Mouse (Mus musculus) intestine, postnatal 0 days (tissue): Measurements from ENCODE around the gene Gm20708. TPM values are rescaled to one million over a fixed set of nuclear protein-coding genes. Genes with fewer than 3 reads are reported as not detected.
A peak's percentile ranks its signal among the peaks of the same experiment; 100 is the strongest.
"Not testable (repeated sequence)": the region's sequence is repeated elsewhere in the genome, so short reads cannot be mapped to it uniquely, and the experiment has no call there.

ENCODE experiments used
- ATAC-seq: fragments of 200-750 bp; cut with Nextera tagmentation; 2 replicates; pipeline ENCODE4 v1.8.0; 2017; ENCODE audit warnings: mild to moderate bottlenecking, moderate TSS enrichment, moderate library complexity
- H3K27ac ChIP-seq: fragments of 300-500 bp; sonication (generic); 2 replicates; pipeline ENCODE4 v1.5.1; 2014; ENCODE audit warnings: mild to moderate bottlenecking, low read depth, low read length, moderate library complexity
- H3K27me3 ChIP-seq: fragments of 300-500 bp; sonication (generic); replicated peaks from 2 replicates; pipeline ENCODE4 v1.6.1; 2014; ENCODE audit warnings: low read length, mixed read lengths; ENCODE audit not compliant: control insufficient read depth, insufficient read depth
- H3K36me3 ChIP-seq: fragments of 300-500 bp; sonication (generic); 2 replicates; pipeline ENCODE4 v1.6.1; 2014; ENCODE audit warnings: mild to moderate bottlenecking, moderate library complexity; ENCODE audit not compliant: control insufficient read depth, insufficient read depth
- H3K4me1 ChIP-seq: fragments of 300-500 bp; sonication (generic); replicated peaks from 2 replicates; pipeline ENCODE4 v1.6.1; 2014; ENCODE audit warnings: antibody characterized with exemption, low read length, mixed read lengths; ENCODE audit not compliant: control insufficient read depth, insufficient read depth
- H3K4me2 ChIP-seq: fragments of 300-500 bp; sonication (generic); replicated peaks from 2 replicates; pipeline ENCODE4 v1.6.1; 2014; ENCODE audit warnings: low read depth, mild to moderate bottlenecking, moderate library complexity
- H3K4me3 ChIP-seq: fragments of 300-500 bp; sonication (generic); 2 replicates; pipeline ENCODE4 v1.5.1; 2014; ENCODE audit warnings: low read depth, low read length
- H3K9ac ChIP-seq: fragments of 300-500 bp; sonication (generic); 2 replicates; pipeline ENCODE4 v1.6.1; 2014; ENCODE audit warnings: mild to moderate bottlenecking, low read depth, low read length
- H3K9me3 ChIP-seq: fragments of 300-500 bp; sonication (generic); 2 replicates; pipeline ENCODE4 v1.6.1; 2016; ENCODE audit warnings: mixed run types; ENCODE audit not compliant: control insufficient read depth
- CTCF ChIP-seq: sonication (generic); IDR thresholded peaks from 2 replicates; pipeline ENCODE4 v1.5.1; 2016; ENCODE audit warnings: low read depth, mild to moderate bottlenecking, control low read depth, antibody characterized with exemption, moderate library complexity
- WGBS: fragments of 180-500 bp; shearing (Covaris S2); extraction: QIAGEN DNeasy Blood & Tissue Kit; methylation state at CpG from one replicate; pipeline ENCODE4 v1.1.7; 2014; 5-methylcytosine and 5-hydroxymethylcytosine counted together
- polyA plus RNA-seq: library from polyadenylated mRNA; unstranded; fragments of >200 nt; fragmentation: Nextera tagmentation; extraction: Ambion mirVana; gene quantifications from 2 replicates; pipeline ENCODE4 v1.2.1, GENCODE M21; 2015

Gene Gm20708
- polyA plus RNA-seq, 1 experiment from 2014 or later = 0.29 TPM

DNA sequence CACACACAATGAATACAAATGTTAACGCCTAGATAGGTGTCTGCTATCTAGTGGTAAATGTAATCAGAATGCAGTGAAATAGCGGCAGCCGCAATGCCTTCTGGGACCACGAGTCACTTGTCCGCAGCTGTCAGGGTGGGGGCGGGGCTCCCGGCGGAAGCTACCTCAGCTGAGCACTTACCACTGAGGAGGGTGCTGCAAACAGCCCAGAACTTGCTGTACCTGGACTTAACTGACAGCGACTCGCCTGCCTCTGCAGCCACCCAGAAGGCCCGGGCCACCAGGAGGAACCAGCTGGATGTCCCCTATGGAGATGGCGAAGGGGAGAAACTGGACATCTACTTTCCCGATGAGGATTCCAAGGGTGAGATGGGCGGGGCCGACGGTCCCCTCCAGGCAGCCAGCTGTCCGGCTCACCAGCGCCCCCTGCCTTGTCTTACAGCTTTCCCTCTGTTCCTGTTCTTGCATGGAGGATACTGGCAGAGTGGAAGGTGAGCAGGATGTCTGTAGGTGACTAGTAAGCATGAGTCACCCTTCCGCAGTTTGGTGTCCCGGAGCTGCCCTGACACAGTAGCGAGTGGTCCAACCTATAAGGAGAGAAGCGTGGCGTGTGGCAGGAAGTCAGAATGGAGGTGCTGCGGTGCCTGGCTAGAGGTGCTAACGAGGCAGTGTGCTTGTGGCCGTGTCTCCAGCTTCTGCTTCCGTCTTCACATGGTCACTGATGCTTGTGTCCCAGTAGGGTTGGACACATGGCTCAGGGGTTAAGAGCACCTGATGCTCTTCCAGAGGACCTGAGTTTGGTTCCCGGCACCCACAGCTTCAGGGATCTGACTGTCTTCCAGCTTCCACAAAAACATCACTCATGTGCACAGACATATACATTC is 22.9 kb downstream of the Gm20708 start:
- whole genome bisulfite sequencing = 23% methylated on average over 28 of the region's 28 CpGs
- peaks cover 27% of the 10 kb centered on the region for H3K4me1 ChIP-seq
- no peaks in the 10 kb centered on the region for H3K27me3 ChIP-seq
- no peaks in the 10 kb centered on the region for H3K9me3 ChIP-seq
- H3K27ac ChIP-seq = peak overlapping the region; percentile 67
- H3K9ac ChIP-seq = no peak overlapping the region
- H3K36me3 ChIP-seq = no peaks in the 10 kb centered on the region
- peak; percentile 56 for ATAC-seq
- peak overlapping the region; percentile 17 for H3K4me3 ChIP-seq
- peak; percentile 95 for TF ChIP-seq CTCF
- H3K4me2 ChIP-seq = peak overlapping the region; percentile 56

DNA sequence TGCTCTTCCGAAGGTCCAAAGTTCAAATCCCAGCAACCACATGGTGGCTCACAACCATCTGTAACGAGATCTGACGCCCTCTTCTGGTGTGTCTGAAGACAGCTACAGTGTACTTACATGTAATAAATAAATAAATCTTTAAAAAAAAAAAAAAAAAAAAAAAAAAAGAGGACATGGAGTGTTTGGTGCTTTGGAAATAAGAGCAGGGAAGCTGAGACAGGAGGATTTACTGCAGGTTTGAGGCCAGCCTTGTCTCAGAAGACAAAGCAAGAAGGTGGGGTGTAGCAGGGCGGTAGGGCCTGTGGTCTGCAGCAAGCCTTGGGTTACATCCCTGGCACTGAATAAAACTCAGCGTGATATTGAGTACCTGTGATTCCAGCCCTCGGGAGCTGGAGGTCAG is 24.0 kb downstream of the Gm20708 start:
- H3K4me3 ChIP-seq, H3K27me3 ChIP-seq, H3K9me3 ChIP-seq, ATAC-seq, H3K9ac ChIP-seq, H3K36me3 ChIP-seq: not testable (repeated sequence)
- Histone ChIP-seq H3K27ac (peak overlapping the region; percentile 70; the same call in 1 of the 2 replicates), H3K4me2 (peak overlapping the region; percentile 45; the same call in 1 of the 2 replicates), H3K4me1 (peaks cover 18% of the 10 kb centered on the region; the same call in 1 of the 2 replicates)
- WGBS = 71% methylated on average over 4 of the region's 6 CpGs

DNA sequence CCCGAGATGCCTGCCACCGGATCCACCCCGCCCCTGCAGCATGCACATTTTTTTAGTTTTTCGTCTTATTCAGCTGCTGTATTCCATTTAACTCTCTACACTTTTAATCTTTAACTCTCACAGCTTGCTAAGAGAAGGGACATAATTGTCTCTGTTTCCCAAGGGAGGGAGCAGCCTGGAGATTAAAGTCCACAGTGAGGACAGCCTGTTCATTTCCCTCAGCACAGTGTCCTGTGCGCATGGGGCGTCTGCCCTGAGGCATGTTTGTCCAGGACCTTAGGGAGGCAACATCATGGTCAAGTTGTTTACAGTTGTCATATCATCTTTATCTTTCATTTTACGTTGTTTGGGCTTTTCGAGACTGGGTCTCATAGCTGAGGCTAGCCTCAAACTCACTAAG is 24.6 kb downstream of the Gm20708 start:
- no peaks in the 10 kb centered on the region for H3K27me3 ChIP-seq
- no peaks in the 10 kb centered on the region for H3K9me3 ChIP-seq
- H3K27ac ChIP-seq = peak overlapping the region; percentile 70
- H3K9ac ChIP-seq = no peak overlapping the region
- no peak overlapping the region for H3K4me3 ChIP-seq
- WGBS = 47% methylated on average over 8 of the region's 8 CpGs
- TF ChIP-seq CTCF = no peak
- H3K4me2 ChIP-seq = peak overlapping the region; percentile 45
- ATAC-seq = peak; percentile 30; the same call in 1 of the 2 replicates
- H3K36me3 ChIP-seq = no peaks in the 10 kb centered on the region
- H3K4me1 ChIP-seq = peaks cover 20% of the 10 kb centered on the region; the same call in 1 of the 2 replicates

DNA sequence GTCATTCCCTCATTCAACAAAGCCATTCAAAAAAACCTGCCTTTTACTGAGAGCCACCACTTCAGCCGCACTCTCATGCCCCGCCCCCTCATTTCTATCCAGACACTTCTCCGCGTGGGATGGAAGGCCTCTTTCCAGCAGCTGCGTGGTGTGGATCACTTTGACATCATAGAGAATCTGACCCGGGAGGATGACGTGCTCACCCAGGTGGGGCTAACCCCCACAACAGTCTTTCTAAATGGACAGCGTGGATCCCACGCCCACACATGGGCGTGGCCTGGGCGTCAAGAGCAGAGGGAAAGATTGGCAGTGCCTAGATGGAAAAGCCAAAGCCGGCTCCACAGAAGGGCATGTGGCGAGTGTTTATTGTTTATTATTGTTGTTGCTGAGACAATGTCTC is 26.8 kb downstream of the Gm20708 start:
- Histone ChIP-seq H3K27ac (no peak overlapping the region), H3K9ac (no peak overlapping the region), H3K4me1 (peaks cover 16% of the 10 kb centered on the region; the same call in 1 of the 2 replicates), H3K36me3 (no peaks in the 10 kb centered on the region), H3K4me3 (no peak overlapping the region), H3K27me3 (no peaks in the 10 kb centered on the region), H3K9me3 (no peaks in the 10 kb centered on the region), H3K4me2 (peak overlapping the region; percentile 38; the same call in 1 of the 2 replicates)
- ATAC-seq = no peak
- 28% methylated on average over 13 of the region's 13 CpGs for WGBS
- no peak for TF ChIP-seq CTCF

DNA sequence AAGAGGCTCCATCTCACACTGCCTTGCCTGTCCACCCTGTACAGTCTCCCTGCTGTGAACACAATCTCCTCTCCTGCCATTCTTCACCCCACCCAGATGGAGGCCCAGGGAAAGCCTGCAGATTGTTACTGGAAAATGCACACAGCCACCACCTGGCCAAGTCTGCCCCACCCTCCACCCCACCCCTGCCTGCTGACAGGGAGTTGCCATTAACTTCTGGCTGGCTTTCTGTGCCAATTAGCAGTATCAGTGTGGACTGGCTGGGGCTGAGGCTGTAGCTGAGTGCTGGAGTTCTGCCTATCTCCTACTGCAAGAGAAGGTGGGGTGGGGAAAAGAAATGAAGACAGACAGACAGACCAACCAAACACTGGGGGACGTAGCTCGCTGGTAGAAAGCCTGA is 29.1 kb downstream of the Gm20708 start:
- WGBS = 21% methylated on average over 2 of the region's 2 CpGs
- peak; percentile 31 for TF ChIP-seq CTCF
- Histone ChIP-seq H3K27me3 (no peaks in the 10 kb centered on the region), H3K36me3 (no peaks in the 10 kb centered on the region), H3K4me3 (no peak overlapping the region), H3K4me2 (no peak overlapping the region; the same call in 1 of the 2 replicates), H3K9ac (no peak overlapping the region), H3K4me1 (peaks cover 16% of the 10 kb centered on the region; the same call in 1 of the 2 replicates), H3K27ac (peak overlapping the region; percentile 75), H3K9me3 (no peaks in the 10 kb centered on the region)
- peak; percentile 71 for ATAC-seq

DNA sequence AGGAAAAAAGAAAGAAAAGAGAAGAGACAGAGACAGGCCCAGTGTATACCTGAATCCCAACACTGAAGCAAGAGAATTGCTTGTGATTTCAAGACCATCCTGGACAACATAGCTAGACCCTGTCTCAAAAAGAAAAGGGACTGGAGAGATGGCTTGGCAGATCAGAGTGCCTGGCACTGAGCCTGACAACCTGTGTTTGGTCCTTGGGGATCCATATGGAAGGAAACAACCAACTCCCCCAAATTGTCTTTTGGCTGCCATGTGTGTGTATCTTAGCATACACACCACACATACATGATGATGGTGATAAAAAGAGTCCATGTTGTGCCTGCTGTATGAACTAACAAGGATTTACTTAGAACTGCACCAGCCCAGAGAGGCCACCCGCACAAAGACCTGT is 29.6 kb downstream of the Gm20708 start:
- no peak for ATAC-seq
- Histone ChIP-seq H3K27ac (peak overlapping the region; percentile 75), H3K4me3 (no peak overlapping the region), H3K4me1 (0 out of 2 replicates have a peak, but pooled peaks cover 13% of the 10 kb centered on the region), H3K27me3 (no peaks in the 10 kb centered on the region), H3K9ac (no peak overlapping the region), H3K9me3 (no peaks in the 10 kb centered on the region), H3K36me3 (no peaks in the 10 kb centered on the region), H3K4me2 (no peak overlapping the region)
- no peak for TF ChIP-seq CTCF
- WGBS = 57% methylated on average over 1 of the region's 1 CpGs
